Mouse (Mus musculus) brain, embryonic 18.5 days (tissue): ENCODE measurements at regions not wholly inside any gene's neighbourhood (a gene's known extent, or its start where the extent isn't known, plus 50 kb on each side); places are given as distances from the start of the nearest gene placed in this dataset.

Source experiments
- DNase-seq: peaks from one replicate; pipeline ENCODE4 v3.0.0-alpha.2; 2012; ENCODE audit warnings: low read depth, low spot score

- DNase-seq = no peak
Observed at GRCm38 (mm10) chr3:34761783-34762182, 111.6 kb downstream of the Sox2 start.

DNA sequence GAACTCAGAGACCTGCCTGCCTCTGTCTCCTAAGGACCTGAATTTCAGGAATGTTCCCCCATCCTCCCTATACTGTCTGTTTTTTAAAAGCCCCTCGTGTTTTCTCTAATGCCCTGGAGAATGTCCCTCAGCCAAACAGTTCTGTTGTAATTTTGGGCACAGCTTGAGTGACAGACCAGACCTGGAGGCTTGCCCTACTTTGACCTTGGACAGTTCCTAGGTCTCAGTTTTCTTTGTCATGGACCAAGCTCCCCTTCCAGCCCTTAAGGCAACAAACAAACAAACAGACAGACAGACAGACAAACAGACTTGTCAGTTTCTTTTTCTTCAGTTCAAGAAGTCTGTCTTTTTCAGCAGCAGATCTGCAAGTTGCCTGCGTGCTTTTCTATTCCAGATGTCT is 114.4 kb downstream of the Sox2 start:
- no peak for DNase-seq

- no peak for DNase-seq
Observed at GRCm38 (mm10) chr3:34765151-34765550, 114.9 kb downstream of the Sox2 start.

DNA sequence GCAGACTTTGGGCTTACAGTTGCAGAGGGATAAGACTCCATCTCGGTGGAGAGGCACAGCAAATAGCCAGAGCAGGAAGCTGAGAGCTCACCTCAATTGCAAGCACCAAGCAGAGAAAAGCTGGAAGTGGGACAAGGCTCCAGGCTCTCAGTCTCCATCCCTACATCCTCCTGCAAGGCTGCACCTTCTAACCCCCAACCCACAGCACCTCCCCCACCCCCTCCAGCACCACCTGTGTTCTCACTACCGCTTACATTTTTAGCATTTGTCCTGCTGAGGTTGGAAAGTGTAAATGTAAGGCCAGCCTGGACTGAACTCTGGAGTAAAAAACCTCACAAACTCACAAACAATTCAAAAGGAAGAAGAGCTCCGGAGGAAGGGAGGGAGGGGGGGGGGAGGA is 119.6 kb downstream of the Sox2 start:
- no peak for DNase-seq

DNA sequence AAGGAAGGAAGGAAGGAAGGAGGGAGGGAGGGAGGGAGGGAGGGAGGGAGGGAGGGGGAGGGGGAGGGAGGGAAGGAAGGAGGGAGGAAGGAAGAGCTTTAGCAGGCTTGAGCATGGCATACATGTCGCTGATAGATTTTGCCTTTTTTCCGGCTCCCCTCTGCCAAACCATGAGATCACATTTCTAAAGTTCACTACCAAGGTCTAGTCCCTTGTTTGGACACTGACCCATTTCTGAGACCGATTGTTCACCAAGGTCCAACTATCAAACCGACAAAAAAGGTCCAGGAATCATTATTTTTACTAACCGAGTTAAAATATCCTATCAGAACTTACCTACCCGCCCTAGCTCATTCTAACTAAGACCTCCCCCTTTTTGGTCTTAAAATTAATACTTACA is 120.1 kb downstream of the Sox2 start:
- no peak for DNase-seq

DNA sequence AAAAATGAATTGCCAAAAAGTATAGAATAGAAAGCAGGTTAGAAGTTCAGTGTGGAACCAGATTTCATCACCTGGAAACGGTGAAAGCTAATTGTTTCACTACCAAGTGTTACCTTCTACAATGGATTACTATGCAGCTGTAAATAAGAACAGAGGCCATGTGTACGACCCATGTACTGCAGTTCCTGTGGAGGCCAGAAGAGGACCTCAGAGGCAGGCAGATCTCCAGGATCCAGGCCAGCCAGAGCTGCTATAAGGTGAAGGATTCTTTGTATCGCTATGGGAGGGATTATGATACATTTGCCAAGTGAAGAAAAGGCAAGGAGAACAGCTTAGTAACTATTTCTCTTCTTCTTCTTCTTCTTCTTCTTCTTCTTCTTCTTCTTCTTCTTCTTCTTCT is 121.8 kb downstream of the Sox2 start:
- no peak for DNase-seq

GRCm38 (mm10) chr3:34773678-34774425 is 123.6 kb downstream of the Sox2 start:
- DNase-seq = no peak

DNA sequence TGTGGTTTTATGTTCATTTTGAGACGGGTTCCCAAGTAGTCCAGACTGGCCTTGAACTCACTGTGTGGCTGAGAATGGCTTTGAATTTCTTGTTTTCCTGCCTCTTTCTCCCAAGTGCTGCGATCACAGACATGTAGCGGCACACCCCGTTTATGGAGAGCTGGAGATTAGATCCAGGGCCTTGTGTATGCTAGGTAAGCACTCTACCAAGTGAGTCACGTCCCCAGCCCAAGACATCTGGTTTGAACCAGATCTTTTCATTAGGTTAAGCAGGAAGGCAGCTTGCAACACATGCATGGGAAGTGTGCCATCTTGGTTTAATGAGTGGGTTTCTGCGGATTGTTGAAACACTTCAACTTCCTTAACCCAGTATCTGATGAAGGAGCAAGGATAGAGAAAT is 131.6 kb downstream of the Sox2 start:
- DNase-seq = no peak

DNA sequence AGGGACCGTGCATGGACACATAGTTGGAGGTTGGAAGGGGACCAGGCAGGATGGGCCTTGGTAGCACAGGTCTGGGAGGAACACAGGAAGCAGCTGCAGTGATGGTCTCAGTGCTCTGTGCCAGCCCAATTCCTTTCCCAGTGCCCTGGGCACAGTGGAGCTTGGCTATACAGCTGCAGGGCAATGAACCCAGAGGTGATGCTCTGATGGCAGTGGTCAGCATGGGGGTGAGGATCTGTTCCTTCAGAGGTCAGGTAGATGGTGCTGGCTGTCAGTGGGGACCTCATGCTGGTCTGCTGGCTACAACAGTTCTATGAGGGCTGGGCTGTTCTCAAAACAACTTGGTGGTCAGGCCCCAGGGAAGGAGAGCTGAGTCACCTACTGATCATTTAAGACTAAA is 133.2 kb downstream of the Sox2 start:
- no peak for DNase-seq

DNA sequence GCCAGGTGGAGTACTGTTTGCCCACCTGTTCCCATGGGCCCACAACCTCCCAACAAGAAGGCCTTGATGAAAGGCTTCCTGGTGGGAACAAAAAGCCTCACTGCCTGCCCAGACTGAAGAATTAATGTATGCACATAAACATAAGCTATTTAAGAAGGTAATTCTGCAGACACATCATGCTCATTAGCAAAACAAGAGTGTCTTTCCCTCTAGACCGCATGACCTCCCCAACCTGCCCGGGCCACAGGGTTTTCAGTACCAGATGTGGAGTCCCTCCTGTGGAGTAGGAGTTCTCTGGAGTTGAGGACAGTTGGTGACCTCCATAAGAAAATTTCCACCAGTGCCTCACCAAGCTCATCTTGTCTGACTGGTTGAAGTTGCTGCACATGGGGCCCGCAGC is 137.0 kb downstream of the Sox2 start:
- DNase-seq = no peak

- no peak for DNase-seq
Observed at GRCm38 (mm10) chr3:34795103-34795983, 145.1 kb downstream of the Sox2 start.

GRCm38 (mm10) chr3:34795984-34796266 is 145.7 kb downstream of the Sox2 start:
- DNase-seq = no peak

GRCm38 (mm10) chr3:34808833-34809232 is 158.6 kb downstream of the Sox2 start:
- no peak for DNase-seq

DNA sequence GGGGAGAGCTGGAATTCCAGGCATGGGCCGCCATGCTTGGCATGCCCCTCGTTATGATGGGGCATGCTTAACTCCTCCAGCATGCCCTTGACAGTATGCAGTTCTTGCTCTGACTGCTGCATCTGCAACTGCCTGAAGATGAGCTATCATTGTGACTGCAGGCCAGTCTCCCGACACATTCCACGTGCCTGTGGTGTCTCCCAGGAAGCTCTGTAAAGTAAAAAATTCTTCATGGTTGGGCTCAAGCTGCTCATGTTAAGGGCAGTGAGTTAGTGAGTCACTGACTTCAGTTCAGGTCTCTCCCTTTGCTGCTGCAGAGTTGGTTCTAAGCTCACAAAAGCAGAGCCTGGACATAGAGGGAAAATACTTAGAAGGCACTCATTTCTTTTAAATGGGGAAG is 161.5 kb downstream of the Sox2 start:
- DNase-seq = no peak

DNA sequence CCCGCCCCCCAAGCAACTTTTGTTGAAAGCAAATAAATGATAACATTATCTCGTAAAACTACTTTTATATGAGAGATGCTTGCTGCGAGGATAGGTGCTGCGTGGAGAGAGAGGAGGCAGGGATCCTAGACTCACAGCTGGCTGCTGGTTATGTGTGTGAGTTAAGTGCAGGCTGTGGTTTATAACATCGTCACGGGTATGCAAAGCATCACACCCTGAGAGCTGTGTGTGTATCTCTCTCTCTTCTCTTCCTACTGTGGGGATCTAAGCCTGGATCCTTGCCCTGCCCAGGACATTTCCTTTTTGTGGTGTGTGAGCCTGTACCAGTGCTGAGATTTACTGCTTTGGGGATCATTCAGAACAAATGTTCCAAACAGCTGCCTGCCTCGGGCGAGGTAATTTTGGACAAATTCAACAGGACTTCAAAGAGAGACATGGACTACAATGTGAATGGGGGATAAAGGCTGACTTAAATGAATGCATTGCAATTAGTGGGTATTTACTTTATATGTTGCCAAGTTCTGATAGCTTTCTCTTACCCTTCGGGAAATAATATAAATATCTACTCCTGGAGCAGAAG is 162.9 kb downstream of the Sox2 start:
- DNase-seq = no peak

- no peak for DNase-seq
Observed at GRCm38 (mm10) chr3:34825036-34825435, 174.8 kb downstream of the Sox2 start.

GRCm38 (mm10) chr3:34826396-34826795 is 176.2 kb downstream of the Sox2 start:
- no peak for DNase-seq

DNA sequence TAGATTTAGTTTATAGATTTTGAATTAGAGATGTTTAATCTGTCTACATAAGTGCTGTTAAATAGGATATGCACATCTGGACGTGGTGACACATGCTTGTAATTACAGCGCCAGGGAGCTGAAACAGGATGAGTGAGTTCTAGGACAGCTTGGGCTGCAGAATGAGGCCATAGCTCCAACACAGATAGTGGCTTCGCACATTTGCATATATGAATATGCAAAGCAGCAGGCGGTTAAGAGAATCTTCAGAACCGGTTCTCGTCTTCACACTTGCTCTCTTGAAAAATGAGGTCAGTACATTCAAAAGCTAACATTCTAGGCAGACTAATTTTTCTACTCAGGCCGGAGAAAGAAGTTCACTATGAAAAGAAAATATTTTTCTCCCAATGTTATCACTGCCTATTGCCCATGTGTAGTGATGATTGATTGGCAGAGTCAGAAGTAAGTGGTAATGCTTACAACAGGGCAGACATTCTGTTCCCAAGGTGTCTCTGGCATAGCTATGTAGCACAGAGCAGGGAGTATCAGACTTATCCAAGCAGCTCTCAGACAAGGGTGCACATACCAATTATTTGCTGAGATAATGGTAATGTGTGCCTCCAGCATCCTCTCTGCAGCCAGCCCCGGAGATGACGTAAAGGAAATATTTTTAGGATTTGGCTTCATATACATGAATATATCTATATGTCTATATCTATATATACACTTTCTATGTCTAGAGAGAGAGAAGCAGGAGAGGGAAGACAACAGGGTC is 178.4 kb downstream of the Sox2 start:
- no peak for DNase-seq

DNA sequence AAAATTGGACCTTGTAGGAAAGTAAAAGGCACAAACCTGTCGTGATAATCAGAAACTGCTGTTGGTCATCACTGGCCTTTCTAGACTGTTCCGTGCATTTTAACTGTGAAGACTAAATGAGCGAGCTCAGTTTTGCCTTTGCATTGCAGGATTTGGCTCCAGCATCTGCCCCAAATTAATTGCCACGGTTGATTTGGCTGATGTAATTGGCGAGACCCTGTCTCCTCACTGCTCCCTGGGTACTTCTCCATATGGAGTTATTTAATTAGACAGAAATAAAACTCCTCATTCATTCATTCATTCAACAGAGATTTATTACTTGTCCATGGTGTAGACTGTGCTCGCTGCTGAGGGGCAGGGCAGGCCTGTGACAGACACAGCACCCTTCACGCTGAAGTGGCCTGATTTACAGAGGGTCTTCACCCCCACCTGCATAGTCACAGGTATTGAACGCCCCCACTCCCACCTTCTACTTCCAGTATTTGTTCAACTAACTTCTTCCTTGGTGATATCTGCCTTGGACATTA is 186.6 kb downstream of the Sox2 start:
- DNase-seq = no peak

GRCm38 (mm10) chr3:34837644-34838332 is 187.6 kb downstream of the Sox2 start:
- DNase-seq = no peak
